Mouse (Mus musculus) CH12.LX (cell line): ENCODE data around the gene Hpse2. TPM values are rescaled to one million over a fixed set of nuclear protein-coding genes. Genes with fewer than 3 reads are reported as not detected.

ENCODE experiments used
- DNase-seq: peaks from one replicate; pipeline ENCODE4 v3.0.0-alpha.2; 2013; ENCODE audit errors: extremely low read depth
- H3K27ac ChIP-seq: 2 replicates; pipeline ENCODE4 v1.5.1; 2012; ENCODE audit warnings: low read depth, mild to moderate bottlenecking, control low read depth, moderate library complexity; ENCODE audit not compliant: insufficient read depth
- H3K27me3 ChIP-seq: replicated peaks from 2 replicates; pipeline ENCODE3; 2012; ENCODE audit warnings: inconsistent platforms
- H3K36me3 ChIP-seq, 2 experiments: replicated peaks in 1 of 2; 2 replicates each; pipeline versions ENCODE3 to v1.6.1; 2012; ENCODE audit warnings: inconsistent platforms in 1 of 2, low read length in 1 of 2, mild to moderate bottlenecking in 1 of 2, mixed read lengths in 1 of 2, moderate library complexity in 1 of 2; ENCODE audit not compliant: control insufficient read depth in 1 of 2, insufficient read depth in 1 of 2
- H3K4me1 ChIP-seq, 2 experiments: 2 replicates each; pipeline ENCODE4 v1.6.1; 2012; ENCODE audit warnings: inconsistent platforms in 1 of 2, moderate library complexity in 1 of 2; ENCODE audit not compliant: insufficient read depth in 2 of 2, control insufficient read depth in 1 of 2
- H3K4me2 ChIP-seq: 2 replicates; pipeline ENCODE4 v1.6.1; 2012; ENCODE audit warnings: low read depth, mild to moderate bottlenecking, control low read depth; ENCODE audit not compliant: poor library complexity, insufficient read depth, severe bottlenecking
- H3K4me3 ChIP-seq, 3 experiments: fragments of 150-350 bp in 1 of 3; sonication (generic) in 1 of 3; replicated peaks in 1 of 3; 2 replicates each; pipeline versions ENCODE3 to v1.5.1; 2011 to 2012; ENCODE audit warnings: low read depth in 2 of 3, low read length in 2 of 3, mild to moderate bottlenecking in 2 of 3, moderate library complexity in 2 of 3, control low read depth in 1 of 3, improper control_type of control experiment in 1 of 3, inconsistent platforms in 1 of 3, mixed read lengths in 1 of 3; ENCODE audit not compliant: poor library complexity in 1 of 3
- H3K79me2 ChIP-seq: replicated peaks from 2 replicates; pipeline ENCODE4 v1.6.1; 2012; ENCODE audit warnings: mild to moderate bottlenecking, moderate library complexity; ENCODE audit not compliant: control insufficient read depth, poor library complexity, insufficient read depth, severe bottlenecking; ENCODE audit errors: extremely low read depth
- H3K9ac ChIP-seq: 2 replicates; pipeline ENCODE4 v1.6.1; 2012; ENCODE audit warnings: low read depth, mild to moderate bottlenecking, control low read depth, moderate library complexity; ENCODE audit not compliant: insufficient read depth
- H3K9me3 ChIP-seq: replicated peaks from 2 replicates; pipeline ENCODE3; 2012; ENCODE audit warnings: low read length, inconsistent platforms, mixed read lengths
- BHLHE40 ChIP-seq: IDR thresholded peaks from 2 replicates; pipeline ENCODE4 v1.6.1; 2011; ENCODE audit warnings: mild to moderate bottlenecking, low read depth, low read length, improper control_type of control experiment
- E2F4 ChIP-seq: IDR thresholded peaks from 2 replicates; pipeline ENCODE4 v1.6.1; 2011; ENCODE audit warnings: low read depth, low read length, improper control_type of control experiment; ENCODE audit not compliant: insufficient replicate concordance
- ELF1 ChIP-seq: IDR thresholded peaks from 2 replicates; pipeline ENCODE4 v1.6.1; 2014; ENCODE audit warnings: low read depth, mild to moderate bottlenecking, inconsistent platforms, low read length, improper control_type of control experiment
- GABPA ChIP-seq: IDR thresholded peaks from 2 replicates; pipeline ENCODE4 v1.6.1; 2012; ENCODE audit warnings: low read depth, low read length, improper control_type of control experiment, inconsistent platforms; ENCODE audit not compliant: insufficient replicate concordance
- HCFC1 ChIP-seq: IDR thresholded peaks from 2 replicates; pipeline ENCODE4 v1.6.1; 2012; ENCODE audit warnings: low read depth, mild to moderate bottlenecking, inconsistent platforms, low read length, improper control_type of control experiment
- IRF4 ChIP-seq: IDR thresholded peaks from 2 replicates; pipeline ENCODE4 v1.6.1; 2014; ENCODE audit warnings: low read depth, mild to moderate bottlenecking, inconsistent platforms, low read length, improper control_type of control experiment
- JUND ChIP-seq: conservative IDR thresholded peaks from 2 replicates; pipeline ENCODE4 v1.6.1; 2011; ENCODE audit warnings: low read depth, low read length, improper control_type of control experiment
- KAT2A ChIP-seq: IDR thresholded peaks from 2 replicates; pipeline ENCODE4 v1.6.1; 2012; ENCODE audit warnings: low read length, improper control_type of control experiment, inconsistent platforms; ENCODE audit not compliant: insufficient replicate concordance
- MAFK ChIP-seq: IDR thresholded peaks from 2 replicates; pipeline ENCODE4 v1.6.1; 2011; ENCODE audit warnings: low read length, improper control_type of control experiment; ENCODE audit not compliant: insufficient replicate concordance
- MAZ ChIP-seq: IDR thresholded peaks from 2 replicates; pipeline ENCODE4 v1.6.1; 2012; ENCODE audit warnings: low read depth, mild to moderate bottlenecking, inconsistent platforms, low read length, improper control_type of control experiment, moderate library complexity
- MEF2A ChIP-seq: IDR thresholded peaks from 2 replicates; pipeline ENCODE4 v1.6.1; 2014; ENCODE audit warnings: low read depth, mild to moderate bottlenecking, inconsistent platforms, low read length, improper control_type of control experiment, borderline replicate concordance
- MXI1 ChIP-seq: IDR thresholded peaks from 2 replicates; pipeline ENCODE4 v1.6.1; 2011; ENCODE audit warnings: mild to moderate bottlenecking, low read depth, low read length, improper control_type of control experiment
- NRF1 ChIP-seq: IDR thresholded peaks from 2 replicates; pipeline ENCODE4 v1.6.1; 2014; ENCODE audit warnings: low read depth, mild to moderate bottlenecking, inconsistent platforms, low read length, improper control_type of control experiment, moderate library complexity
- POLR2A ChIP-seq: IDR thresholded peaks from 2 replicates; pipeline ENCODE4 v1.6.1; 2011; ENCODE audit warnings: low read depth, mild to moderate bottlenecking, improper control_type of control experiment, low read length
- POLR2AphosphoS2 ChIP-seq: IDR thresholded peaks from 2 replicates; pipeline ENCODE4 v1.6.1; 2011; ENCODE audit warnings: low read depth, low read length, improper control_type of control experiment
- RAD21 ChIP-seq: IDR thresholded peaks from 2 replicates; pipeline ENCODE4 v1.6.1; 2011; ENCODE audit warnings: low read depth, mild to moderate bottlenecking, low read length, improper control_type of control experiment, moderate library complexity
- RCOR1 ChIP-seq: conservative IDR thresholded peaks from 2 replicates; pipeline ENCODE4 v1.6.1; 2012; ENCODE audit warnings: low read depth, mild to moderate bottlenecking, inconsistent platforms, low read length, improper control_type of control experiment
- TBP ChIP-seq: conservative IDR thresholded peaks from 2 replicates; pipeline ENCODE4 v1.6.1; 2011; ENCODE audit warnings: low read depth, low read length, improper control_type of control experiment
- TCF12 ChIP-seq: IDR thresholded peaks from 2 replicates; pipeline ENCODE4 v1.6.1; 2014; ENCODE audit warnings: low read depth, mild to moderate bottlenecking, inconsistent platforms, low read length, improper control_type of control experiment
- USF1 ChIP-seq: IDR thresholded peaks from 2 replicates; pipeline ENCODE4 v1.6.1; 2014; ENCODE audit warnings: low read depth, mild to moderate bottlenecking, inconsistent platforms, low read length, improper control_type of control experiment
- USF2 ChIP-seq: conservative IDR thresholded peaks from 2 replicates; pipeline ENCODE4 v1.6.1; 2011; ENCODE audit warnings: low read depth, low read length, improper control_type of control experiment
- ZC3H11A ChIP-seq: IDR thresholded peaks from 2 replicates; pipeline ENCODE4 v1.6.1; 2012; ENCODE audit warnings: low read depth, mild to moderate bottlenecking, inconsistent platforms, low read length, improper control_type of control experiment
- ZMIZ1 ChIP-seq: IDR thresholded peaks from 2 replicates; pipeline ENCODE4 v1.6.1; 2012; ENCODE audit warnings: low read depth, mild to moderate bottlenecking, inconsistent platforms, low read length, improper control_type of control experiment
- ZNF384 ChIP-seq: IDR thresholded peaks from 2 replicates; pipeline ENCODE4 v1.6.1; 2012; ENCODE audit warnings: low read depth, low read length, improper control_type of control experiment, inconsistent platforms
- dilution Hi-C: fragments of 300-500 bp; cut with MboI; formaldehyde crosslinking; loops from 2 replicates; pipeline ENCODE4 v1.14.3; 2020; ENCODE audit warnings: low sequenced_read_pairs; ENCODE audit not compliant: extremely low pct_unique_long_range_greater_than_20kb, extremely low pct_ligation_motif_present
- in situ Hi-C: fragments of 300-500 bp; cut with MboI; formaldehyde crosslinking; loops from 3 replicates; pipeline ENCODE4 v1.14.3; 2019; ENCODE audit warnings: low sequenced_read_pairs, low pct_ligation_motif_present, low pct_unique_long_range_greater_than_20kb, mixed read lengths
- polyA plus RNA-seq: library from polyadenylated mRNA; unstranded; fragments of >175 nt; gene quantifications from 2 replicates; pipeline ENCODE4 v1.2.1, GENCODE M21; 2012; ENCODE audit warnings: low read depth; ENCODE audit not compliant: insufficient read length
- total RNA-seq, 2 experiments: library from RNA; depleted of rRNA; stranded (reverse); fragments of 300-350 nt in 1 of 2; fragments of >200 nt in 1 of 2; gene quantifications; 2 replicates each; pipeline ENCODE4 v1.2.3; 2012 to 2014

Gene Hpse2
- total and polyA plus RNA-seq, 3 experiments, result not detected

GRCm38 (mm10) chr19:42928271-42928670, 459.9 kb downstream of the Hpse2 start (continued):
- TF ChIP-seq USF1 (no peak), POLR2A (no peak), ELF1 (no peak), MEF2A (peak; percentile 97), USF2 (no peak), KAT2A (no peak)

DNA sequence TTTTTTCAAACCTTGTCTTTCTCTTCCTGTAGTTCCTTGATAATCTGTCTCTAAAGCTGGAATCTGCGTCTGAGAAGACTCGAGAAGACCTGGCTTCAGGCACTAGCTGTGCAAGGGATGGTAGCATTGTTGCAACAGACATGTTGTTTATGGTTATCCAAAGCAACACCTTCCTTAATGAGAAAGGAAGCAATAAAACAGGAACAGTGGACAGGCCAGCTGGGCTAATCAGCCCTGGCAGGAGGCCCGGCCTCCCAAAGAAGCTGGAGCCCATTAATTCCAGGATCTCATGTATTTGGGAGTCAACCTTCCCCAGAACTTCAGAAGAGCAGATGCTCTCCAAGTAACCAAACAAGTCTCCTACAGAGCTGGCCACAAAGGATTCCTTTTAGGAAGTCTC, 465.5 kb downstream of the Hpse2 start:
- Histone ChIP-seq H3K27ac (no peak overlapping the region), H3K9me3 (no peaks in the 10 kb centered on the region), H3K4me1 (peaks cover 0 to 17% of the 10 kb centered on the region in 2 experiments; a peak in 2 of 4 replicates), H3K9ac (no peak overlapping the region), H3K27me3 (no peaks in the 10 kb centered on the region), H3K79me2 (no peaks in the 10 kb centered on the region), H3K4me2 (no peak overlapping the region), H3K4me3 (no peak overlapping the region), H3K36me3 (no peaks in the 10 kb centered on the region)
- dilution Hi-C loops, result no loop called here
- no peak for DNase-seq
- TF ChIP-seq ZC3H11A, result no peak
- no peak for TF ChIP-seq RAD21
- no peak for TF ChIP-seq KAT2A
- TF ChIP-seq ZNF384, result no peak
- TF ChIP-seq TCF12, result no peak
- TF ChIP-seq E2F4, result no peak
- no peak for TF ChIP-seq MXI1
- no peak for TF ChIP-seq JUND
- TF ChIP-seq NRF1, result no peak
- TF ChIP-seq MAFK, result no peak
- TF ChIP-seq TBP, result no peak
- TF ChIP-seq GABPA, result no peak
- no peak for TF ChIP-seq POLR2AphosphoS2
- no peak for TF ChIP-seq HCFC1
- no peak for TF ChIP-seq BHLHE40
- TF ChIP-seq RCOR1, result no peak
- TF ChIP-seq MAZ, result no peak
- no peak for TF ChIP-seq IRF4
- TF ChIP-seq ZMIZ1, result no peak
- in situ Hi-C loops, result no loop called here
